Mouse (Mus musculus) hindbrain, embryonic 15.5 days (tissue): Measurements from ENCODE around the gene Noc3l. TPM values are rescaled to one million over a fixed set of nuclear protein-coding genes. Genes with fewer than 3 reads are reported as not detected.

Experiments
- ATAC-seq: fragments of 200-750 bp; cut with Nextera tagmentation; 2 replicates; pipeline ENCODE4 v1.8.0; 2017; ENCODE audit warnings: low read depth, moderate number of reproducible peaks, moderate TSS enrichment; ENCODE audit not compliant: low FRiP score
- H3K27ac ChIP-seq: fragments of 300-500 bp; sonication (generic); replicated peaks from 2 replicates; pipeline ENCODE4 v1.5.1; 2015; ENCODE audit warnings: mild to moderate bottlenecking, inconsistent platforms
- H3K27me3 ChIP-seq: fragments of 300-500 bp; sonication (generic); 2 replicates; pipeline ENCODE4 v1.6.1; 2015; ENCODE audit warnings: control low read depth, inconsistent platforms
- H3K36me3 ChIP-seq: fragments of 300-500 bp; sonication (generic); 2 replicates; pipeline ENCODE4 v1.6.1; 2015; ENCODE audit warnings: control low read depth, inconsistent platforms
- H3K4me1 ChIP-seq: fragments of 300-500 bp; sonication (generic); replicated peaks from 2 replicates; pipeline ENCODE4 v1.6.1; 2015; ENCODE audit warnings: control low read depth, inconsistent platforms
- H3K4me2 ChIP-seq: fragments of 300-500 bp; sonication (generic); 2 replicates; pipeline ENCODE4 v1.6.1; 2015; ENCODE audit warnings: moderate library complexity, mild to moderate bottlenecking, inconsistent platforms
- H3K4me3 ChIP-seq: fragments of 300-500 bp; sonication (generic); 2 replicates; pipeline ENCODE4 v1.5.1; 2015; ENCODE audit warnings: mild to moderate bottlenecking, inconsistent platforms
- H3K9ac ChIP-seq: fragments of 300-500 bp; sonication (generic); 2 replicates; pipeline ENCODE4 v1.6.1; 2015; ENCODE audit warnings: inconsistent platforms
- H3K9me3 ChIP-seq: fragments of 300-500 bp; sonication (generic); 2 replicates; pipeline ENCODE4 v1.6.1; 2016; ENCODE audit warnings: control low read depth, inconsistent platforms
- WGBS: fragments of 180-500 bp; shearing (Covaris S2); methylation state at CpG from one replicate; pipeline ENCODE4 v1.1.7; 2015; 5-methylcytosine and 5-hydroxymethylcytosine counted together
- polyA plus RNA-seq: library from polyadenylated mRNA; unstranded; fragments of >200 nt; fragmentation: Nextera tagmentation; extraction: Ambion mirVana; gene quantifications from 2 replicates; pipeline ENCODE4 v1.2.1, GENCODE M21; 2015

Noc3l gene
- 3.9 and 4.6 TPM in 2 replicates for polyA plus RNA-seq

DNA sequence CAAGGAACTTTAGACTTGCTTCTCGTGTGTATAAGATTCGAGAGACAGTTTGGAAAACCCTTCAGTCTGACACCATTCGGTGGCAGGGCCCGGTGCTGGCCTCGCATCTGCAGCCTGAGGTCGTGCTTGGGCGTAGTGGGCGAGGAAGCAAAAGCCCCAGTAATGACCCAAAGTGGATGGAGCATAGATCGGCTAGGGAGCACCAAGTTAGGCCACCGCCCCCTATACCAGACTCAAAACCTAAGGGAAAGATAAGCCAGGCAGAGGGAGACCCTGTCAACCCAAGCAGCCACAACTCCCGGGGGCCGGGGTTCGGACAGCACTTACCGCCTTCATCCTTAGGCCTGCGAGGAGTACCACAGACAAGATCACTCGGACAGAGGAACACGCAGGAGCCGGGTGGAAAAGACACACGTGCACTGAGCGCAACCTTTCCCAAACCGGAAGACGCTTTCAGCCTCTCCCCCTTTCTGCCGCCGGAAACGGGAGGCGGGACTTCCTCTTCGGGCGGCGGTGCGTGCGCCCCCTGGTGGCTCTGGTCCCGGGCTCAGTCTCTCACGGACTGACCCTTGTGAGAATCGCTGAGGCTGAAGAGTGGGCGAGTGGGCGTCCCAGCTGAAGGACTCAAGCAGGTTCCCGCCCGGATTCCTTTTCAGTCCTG is at the start of gene Noc3l:
TSS of gene Noc3l (minus strand) at position 472 of the 661 bp plus-strand sequence.
- Histone ChIP-seq H3K27ac (peak within 1 kb of the TSS; percentile 68), H3K27me3 (no peaks in the 10 kb centered on the region), H3K9ac (peak within 1 kb of the TSS; percentile 81), H3K9me3 (no peaks in the 10 kb centered on the region), H3K4me3 (peak within 1 kb of the TSS; percentile 76), H3K4me2 (peak within 1 kb of the TSS; percentile 66), H3K4me1 (peaks cover 13% of the 10 kb centered on the region), H3K36me3 (peaks cover 23% of the 10 kb centered on the region)
- peak; percentile 98 for ATAC-seq
- WGBS = under 1% methylated on average over 38 of the region's 38 CpGs

DNA sequence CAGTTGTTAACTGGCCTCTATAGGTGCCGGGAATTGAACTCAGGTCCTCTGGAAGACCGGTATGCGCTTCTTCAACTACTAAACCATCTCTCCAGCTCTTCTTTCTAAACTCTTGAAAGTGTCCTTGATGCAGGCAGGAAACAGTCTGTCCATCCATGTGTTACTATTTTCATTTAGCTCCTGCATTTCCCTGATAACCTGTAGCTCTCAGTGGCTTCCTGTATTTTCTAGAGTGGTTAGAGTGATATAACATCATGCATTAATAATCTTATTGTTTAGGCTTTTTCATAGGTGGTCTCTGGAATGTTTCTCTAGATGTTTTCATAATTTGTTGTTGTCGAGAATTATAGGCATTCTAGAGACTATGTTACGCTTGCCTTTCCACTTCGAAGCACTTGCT is 43.5 kb upstream of the Noc3l start:
- no peaks in the 10 kb centered on the region for H3K27me3 ChIP-seq
- H3K27ac ChIP-seq = no peak overlapping the region
- no peak overlapping the region for H3K4me2 ChIP-seq
- H3K4me3 ChIP-seq = no peak overlapping the region
- H3K9me3 ChIP-seq = no peaks in the 10 kb centered on the region
- H3K36me3 ChIP-seq = peaks cover 4% of the 10 kb centered on the region; the same call in 1 of the 2 replicates
- WGBS = 97% methylated on average over 6 of the region's 6 CpGs
- ATAC-seq = no peak
- no peak overlapping the region for H3K9ac ChIP-seq
- H3K4me1 ChIP-seq = no peaks in the 10 kb centered on the region

DNA sequence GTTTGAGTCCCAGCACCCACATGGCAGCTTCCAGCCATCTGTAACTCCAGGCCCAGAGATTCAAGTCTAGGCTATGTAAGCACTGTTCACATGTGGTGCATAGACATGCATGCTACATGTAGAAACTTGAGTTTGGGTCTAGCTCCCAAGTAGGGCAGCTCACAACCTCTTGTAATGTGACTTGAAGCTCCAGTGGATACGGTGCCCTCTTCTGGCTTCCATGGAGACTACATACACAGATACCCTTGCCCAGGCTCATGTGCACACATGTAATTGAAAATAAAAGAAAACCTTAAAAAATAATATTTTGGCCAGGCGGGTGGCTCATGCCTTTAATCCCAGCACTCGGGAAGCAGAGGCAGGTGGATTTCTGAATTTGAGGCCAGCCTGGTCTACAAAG is 39.2 kb upstream of the Noc3l start:
- H3K27me3 ChIP-seq = no peaks in the 10 kb centered on the region
- H3K9me3 ChIP-seq = no peaks in the 10 kb centered on the region
- H3K9ac ChIP-seq = no peak overlapping the region
- no peak overlapping the region for H3K4me2 ChIP-seq
- no peaks in the 10 kb centered on the region for H3K36me3 ChIP-seq
- H3K4me3 ChIP-seq = no peak overlapping the region
- ATAC-seq = no peak
- WGBS = 98% methylated on average over 3 of the region's 3 CpGs
- H3K4me1 ChIP-seq = no peaks in the 10 kb centered on the region
- no peak overlapping the region for H3K27ac ChIP-seq

DNA sequence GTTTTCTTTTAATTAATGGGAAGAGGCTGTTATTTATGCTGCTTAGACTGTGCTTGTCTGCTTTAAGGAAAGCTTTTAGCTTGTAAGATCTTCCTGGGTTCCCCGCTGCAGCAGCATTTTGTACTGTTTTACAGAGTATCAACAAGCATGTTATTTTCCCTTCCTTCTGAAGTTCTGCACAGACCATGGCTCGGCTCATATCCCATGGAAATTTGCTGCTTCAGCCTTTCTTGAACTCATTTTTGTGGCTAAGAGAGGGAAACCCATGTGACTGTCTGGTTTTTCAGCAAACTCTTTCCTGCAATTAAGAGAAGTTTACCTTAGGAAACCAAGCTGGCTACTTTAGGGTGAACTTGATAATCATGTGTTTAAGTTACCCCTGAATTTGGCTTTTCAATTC is 27.3 kb upstream of the Noc3l start:
- H3K4me3 ChIP-seq = no peak overlapping the region
- 83% methylated on average over 2 of the region's 2 CpGs for WGBS
- ATAC-seq = no peak

DNA sequence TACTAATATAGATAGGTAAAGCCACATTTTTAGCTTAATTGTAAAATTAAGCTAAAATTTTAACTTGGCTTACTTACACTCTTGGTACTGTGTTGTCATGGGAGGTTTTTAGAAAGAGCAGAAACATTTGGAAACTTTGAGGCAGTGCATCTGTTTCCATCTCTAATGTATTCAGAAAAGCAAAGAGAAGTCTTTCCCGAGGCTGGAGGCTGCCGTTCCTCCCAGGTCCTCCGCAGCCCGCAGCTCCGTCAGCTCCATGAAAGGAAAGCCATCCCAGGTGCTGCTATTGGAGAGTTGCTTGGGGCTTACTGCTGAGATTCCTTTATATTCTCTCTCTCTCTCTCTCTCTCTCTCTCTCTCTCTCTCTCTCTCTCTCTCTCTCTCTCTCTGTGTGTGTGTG is 25.8 kb upstream of the Noc3l start:
- no peaks in the 10 kb centered on the region for H3K27me3 ChIP-seq
- WGBS = 60% methylated on average over 5 of the region's 5 CpGs

More for the DNA sequence above, 27.3 kb upstream of the Noc3l start:
- Histone ChIP-seq H3K9me3 (no peaks in the 10 kb centered on the region), H3K27ac (no peak overlapping the region), H3K27me3 (no peaks in the 10 kb centered on the region), H3K4me1 (no peaks in the 10 kb centered on the region), H3K36me3 (peaks cover 2% of the 10 kb centered on the region; the same call in 1 of the 2 replicates), H3K9ac (no peak overlapping the region), H3K4me2 (no peak overlapping the region)

DNA sequence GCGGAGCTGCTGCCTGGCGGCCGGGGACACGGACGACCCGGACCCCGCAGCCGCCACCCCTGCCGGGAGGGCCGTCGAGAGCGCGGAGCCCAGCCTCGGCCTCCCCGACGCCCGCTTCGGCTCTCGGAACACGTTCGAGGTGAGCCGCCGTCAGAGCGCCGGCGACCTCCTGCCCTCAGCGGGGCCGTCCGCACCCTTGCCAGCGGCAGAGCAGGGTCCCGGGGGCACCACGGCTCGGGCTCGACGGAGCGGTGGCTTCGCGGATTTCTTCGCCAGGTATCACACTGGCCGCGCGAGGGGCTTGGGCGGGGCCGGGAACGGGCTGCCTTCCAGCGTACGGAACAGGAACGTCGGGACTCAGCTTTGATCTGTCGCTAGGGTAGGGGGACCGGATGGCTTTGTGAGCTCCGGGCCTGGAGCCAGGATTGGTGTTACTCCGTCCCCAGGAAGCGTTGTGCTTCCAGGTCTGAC is 18.2 kb upstream of the Noc3l start:
- no peaks in the 10 kb centered on the region for H3K27me3 ChIP-seq
- H3K4me3 ChIP-seq = peak overlapping the region; percentile 63
- H3K4me1 ChIP-seq = peaks cover 21% of the 10 kb centered on the region
- 0% methylated on average over 42 of the region's 54 CpGs for WGBS
- peak; percentile 63 for ATAC-seq
- peak overlapping the region; percentile 90 for H3K27ac ChIP-seq
- peak overlapping the region; percentile 80 for H3K9ac ChIP-seq
- no peaks in the 10 kb centered on the region for H3K9me3 ChIP-seq
- H3K4me2 ChIP-seq = peak overlapping the region; percentile 62
- peaks cover 2% of the 10 kb centered on the region; the same call in 1 of the 2 replicates for H3K36me3 ChIP-seq

More for the DNA sequence above, 25.8 kb upstream of the Noc3l start:
- 0 out of 2 replicates have a peak, but pooled peaks cover 4% of the 10 kb centered on the region for H3K4me1 ChIP-seq
- no peak overlapping the region for H3K27ac ChIP-seq
- peaks cover 2% of the 10 kb centered on the region; the same call in 1 of the 2 replicates for H3K36me3 ChIP-seq
- no peak overlapping the region for H3K4me3 ChIP-seq
- ATAC-seq = no peak
- H3K4me2 ChIP-seq = no peak overlapping the region
- H3K9me3 ChIP-seq = no peaks in the 10 kb centered on the region
- H3K9ac ChIP-seq = no peak overlapping the region

DNA sequence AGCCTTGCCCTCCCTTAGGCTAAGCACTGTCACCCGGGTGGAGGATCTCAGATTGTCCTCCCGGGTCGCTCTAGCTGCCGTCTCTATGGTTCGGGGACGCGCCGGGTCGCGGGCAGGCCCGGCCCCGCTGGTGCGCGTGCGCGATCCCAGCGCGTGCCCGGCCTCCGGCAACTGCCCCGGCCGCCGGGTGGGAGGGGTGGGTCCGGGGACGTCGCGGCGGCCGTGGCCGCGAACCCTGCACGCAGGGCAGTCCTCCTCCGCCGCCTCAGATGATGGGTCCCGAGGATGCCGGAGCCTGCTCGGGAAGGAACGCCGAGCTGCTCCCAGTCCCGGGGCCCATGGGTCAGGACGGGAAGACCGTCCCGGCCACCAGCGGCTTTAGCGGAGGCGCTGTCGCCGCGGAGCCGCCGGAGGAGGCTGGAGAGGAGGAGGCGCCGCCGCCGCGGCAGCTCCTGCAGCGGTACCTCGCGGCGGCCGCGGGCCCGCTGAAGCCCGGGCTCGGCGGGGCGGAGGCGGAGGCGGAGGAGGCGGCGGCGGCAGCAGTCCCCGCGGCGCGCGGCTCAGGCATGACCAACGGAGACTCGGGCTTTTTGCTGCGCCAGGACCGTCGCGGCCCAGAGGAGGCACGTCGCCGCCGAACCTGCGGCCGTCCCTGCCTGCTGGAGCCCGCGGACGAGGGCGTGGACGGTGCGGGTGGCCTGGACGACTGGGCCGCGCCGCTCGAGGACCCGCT is 17.6 kb upstream of the Noc3l start, which contains the start of gene Tbc1d12:
TSS of gene Tbc1d12 (plus strand) at position 142 of the 733 bp plus-strand sequence.
- peak within 1 kb of the TSS; percentile 80 for H3K9ac ChIP-seq
- no peaks in the 10 kb centered on the region for H3K27me3 ChIP-seq
- H3K27ac ChIP-seq = peak within 1 kb of the TSS; percentile 90
- no peaks in the 10 kb centered on the region for H3K9me3 ChIP-seq
- peaks cover 21% of the 10 kb centered on the region for H3K4me1 ChIP-seq
- peak within 1 kb of the TSS; percentile 63 for H3K4me3 ChIP-seq
- peak; percentile 95 for ATAC-seq
- no peaks in the 10 kb centered on the region for H3K36me3 ChIP-seq
- WGBS = under 1% methylated on average over 93 of the region's 101 CpGs
- H3K4me2 ChIP-seq = peak within 1 kb of the TSS; percentile 62

DNA sequence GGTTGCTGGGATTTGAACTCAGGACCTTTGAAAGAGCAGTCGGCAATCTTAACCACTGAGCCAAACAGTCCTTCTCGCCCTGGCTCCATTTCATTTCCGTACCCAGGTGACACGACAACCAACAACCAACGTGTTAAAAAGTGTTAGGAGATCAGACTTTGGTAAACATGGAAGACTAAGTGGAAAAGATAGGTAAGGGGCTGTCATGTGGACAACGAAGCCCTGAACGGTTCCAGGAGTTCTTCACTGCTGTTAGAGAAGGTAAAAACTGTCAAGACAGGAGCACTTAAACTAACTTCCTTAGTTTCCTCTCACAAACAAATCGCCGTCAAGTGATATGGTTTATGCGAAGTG is 17.0 kb upstream of the Noc3l start:
- peak overlapping the region; percentile 62 for H3K4me2 ChIP-seq
- 25% methylated on average over 10 of the region's 10 CpGs for WGBS
- no peaks in the 10 kb centered on the region for H3K27me3 ChIP-seq
- ATAC-seq = peak; percentile 54
- peaks cover 21% of the 10 kb centered on the region for H3K4me1 ChIP-seq
- no peaks in the 10 kb centered on the region for H3K9me3 ChIP-seq
- H3K27ac ChIP-seq = peak overlapping the region; percentile 90
- H3K9ac ChIP-seq = peak overlapping the region; percentile 34; the same call in 1 of the 2 replicates
- no peaks in the 10 kb centered on the region for H3K36me3 ChIP-seq
- peak overlapping the region; percentile 63 for H3K4me3 ChIP-seq

DNA sequence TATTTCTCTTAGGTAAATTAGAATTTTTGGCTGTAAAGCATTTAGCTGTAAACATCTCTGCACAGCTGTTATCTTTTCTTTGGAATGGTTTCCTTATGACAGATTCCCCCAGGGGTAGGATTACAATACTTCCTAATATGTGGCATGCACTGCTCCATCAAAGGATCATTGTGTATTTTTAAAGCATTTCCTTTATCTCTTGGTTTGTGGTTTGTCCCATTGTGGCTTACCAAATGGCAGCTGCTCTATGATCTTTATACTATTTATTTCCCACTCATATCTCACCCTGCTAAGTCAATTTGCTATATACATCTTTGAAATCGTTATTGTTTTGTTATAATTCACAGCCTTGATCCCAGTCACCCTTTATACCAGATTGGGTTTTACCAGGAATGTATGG is 14.2 kb upstream of the Noc3l start:
- Histone ChIP-seq H3K4me1 (peaks cover 6% of the 10 kb centered on the region), H3K4me2 (no peak overlapping the region), H3K27me3 (no peaks in the 10 kb centered on the region), H3K36me3 (no peaks in the 10 kb centered on the region), H3K4me3 (no peak overlapping the region), H3K9me3 (no peaks in the 10 kb centered on the region), H3K27ac (no peak overlapping the region), H3K9ac (no peak overlapping the region)
- ATAC-seq = no peak
- WGBS = 63% methylated on average over 1 of the region's 1 CpGs

DNA sequence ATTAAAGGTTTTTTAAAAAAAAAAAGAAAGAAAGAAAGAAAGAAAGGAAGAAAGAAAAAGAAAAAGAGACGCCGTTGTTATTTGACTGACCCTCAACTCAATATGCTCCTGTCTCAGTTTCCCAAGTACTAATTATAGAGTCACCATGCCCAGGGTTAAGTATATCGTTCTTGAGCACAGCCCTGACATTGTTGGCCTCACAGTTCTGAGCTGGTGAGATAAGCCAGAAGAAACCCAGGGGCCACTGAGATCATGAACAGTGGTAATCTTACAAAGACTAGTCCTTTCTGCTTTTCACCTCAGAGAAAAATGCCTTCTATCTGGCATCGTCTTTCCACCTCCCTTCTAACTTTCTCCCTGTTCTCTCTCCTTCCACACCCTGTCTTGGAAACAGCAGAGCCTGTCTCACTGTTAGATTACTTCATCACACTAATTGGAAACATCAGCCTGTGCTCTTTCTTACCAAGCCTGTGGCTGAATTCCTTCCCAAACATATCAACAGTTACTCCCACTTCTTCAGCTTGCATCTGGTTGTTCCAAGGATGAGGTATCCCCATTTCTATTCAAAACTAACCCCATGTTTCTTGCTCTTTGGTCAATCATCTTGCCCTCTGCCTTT is 1.3 kb upstream of the Noc3l start:
- WGBS = 98% methylated on average over 4 of the region's 4 CpGs
- Histone ChIP-seq H3K27ac (no peak overlapping the region), H3K36me3 (peaks cover 9% of the 10 kb centered on the region), H3K4me2 (no peak overlapping the region), H3K4me1 (peaks cover 13% of the 10 kb centered on the region), H3K9ac (no peak overlapping the region), H3K27me3 (no peaks in the 10 kb centered on the region), H3K4me3 (no peak overlapping the region), H3K9me3 (no peaks in the 10 kb centered on the region)
- no peak for ATAC-seq

DNA sequence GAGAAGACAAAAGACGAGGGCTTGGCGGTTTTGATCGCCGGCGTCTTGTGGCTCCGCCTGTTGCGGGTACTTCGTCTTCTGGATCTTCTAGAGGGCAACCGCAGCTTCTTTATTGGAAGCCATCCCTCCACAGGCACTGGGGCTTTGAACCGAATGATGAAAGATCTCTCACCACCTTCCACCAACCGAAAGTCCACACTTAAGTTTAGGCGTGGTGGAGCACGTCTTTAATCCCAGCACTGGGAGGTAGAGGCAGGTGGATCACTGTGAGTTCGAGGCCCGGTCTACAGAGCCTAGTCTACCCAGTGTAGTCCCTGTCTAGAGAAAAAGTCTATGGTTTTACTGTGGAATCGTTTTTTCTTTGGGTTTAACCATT is 378 bp upstream of the Noc3l start:
- Histone ChIP-seq H3K4me3 (peak overlapping the region; percentile 76), H3K27me3 (no peaks in the 10 kb centered on the region), H3K9ac (peak overlapping the region; percentile 81), H3K4me2 (peak overlapping the region; percentile 66), H3K36me3 (peaks cover 18% of the 10 kb centered on the region), H3K27ac (peak overlapping the region; percentile 68), H3K9me3 (no peaks in the 10 kb centered on the region), H3K4me1 (peaks cover 13% of the 10 kb centered on the region)
- WGBS = 15% methylated on average over 16 of the region's 16 CpGs
- peak; percentile 80 for ATAC-seq

DNA sequence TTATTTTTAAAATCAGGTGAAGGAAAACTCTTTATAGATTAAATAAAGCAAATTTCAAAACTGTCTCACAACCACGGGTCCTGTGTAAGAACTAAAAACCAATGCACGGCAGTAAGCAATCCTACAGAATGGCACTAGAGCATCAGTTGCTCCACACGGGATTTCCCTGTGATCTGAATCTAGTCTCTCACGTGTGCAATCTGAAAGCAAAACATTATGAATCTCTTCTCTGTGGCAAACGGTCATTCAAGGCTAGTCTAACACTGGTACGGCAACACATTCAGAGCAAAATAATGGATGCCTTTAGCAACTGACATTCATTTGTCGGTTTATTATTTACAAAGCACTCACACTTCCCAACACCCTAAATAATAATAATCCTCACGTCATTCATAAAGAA is 846 bp downstream of the Noc3l start:
- 44% methylated on average over 8 of the region's 8 CpGs for WGBS
- no peak for ATAC-seq
- H3K36me3 ChIP-seq = peaks cover 26% of the 10 kb centered on the region
- peaks cover 13% of the 10 kb centered on the region for H3K4me1 ChIP-seq
- H3K27me3 ChIP-seq = no peaks in the 10 kb centered on the region
- H3K27ac ChIP-seq = no peak overlapping the region
- no peaks in the 10 kb centered on the region for H3K9me3 ChIP-seq
- peak overlapping the region; percentile 66 for H3K4me2 ChIP-seq
- peak overlapping the region; percentile 76 for H3K4me3 ChIP-seq
- peak overlapping the region; percentile 81 for H3K9ac ChIP-seq
